Mouse (Mus musculus) common myeloid progenitor, adult 5-6 weeks (primary cell): ENCODE measurements around the gene Gm20518. TPM values are rescaled to one million over a fixed set of nuclear protein-coding genes. Genes with fewer than 3 reads are reported as not detected.

Source experiments
- ATAC-seq: replicated peaks from 2 replicates; pipeline ENCODE4 v1.8.0; 2016; ENCODE audit warnings: low read depth, mild to moderate bottlenecking, moderate TSS enrichment, inconsistent platforms; ENCODE audit not compliant: poor library complexity, severe bottlenecking
- total RNA-seq: library from RNA; stranded (forward); fragments of 200-1000, 187-1606 nt; gene quantifications from 2 replicates; pipeline ENCODE4 v1.2.3, GENCODE M21; 2017

Gene Gm20518
- total RNA-seq, 1 experiment from 2014 or later: 1.1 TPM

GRCm38 (mm10) chr16:17849486-17849885, 42.0 kb downstream of the Gm20518 start:
- ATAC-seq: no peak

GRCm38 (mm10) chr16:17848928-17849327, 42.5 kb downstream of the Gm20518 start:
- peak; percentile 70; the same call in 1 of the 2 replicates for ATAC-seq

GRCm38 (mm10) chr16:17848431-17848830, 43.0 kb downstream of the Gm20518 start:
- ATAC-seq: no peak

GRCm38 (mm10) chr16:17843701-17844365, 47.6 kb downstream of the Gm20518 start:
- ATAC-seq: no peak

DNA sequence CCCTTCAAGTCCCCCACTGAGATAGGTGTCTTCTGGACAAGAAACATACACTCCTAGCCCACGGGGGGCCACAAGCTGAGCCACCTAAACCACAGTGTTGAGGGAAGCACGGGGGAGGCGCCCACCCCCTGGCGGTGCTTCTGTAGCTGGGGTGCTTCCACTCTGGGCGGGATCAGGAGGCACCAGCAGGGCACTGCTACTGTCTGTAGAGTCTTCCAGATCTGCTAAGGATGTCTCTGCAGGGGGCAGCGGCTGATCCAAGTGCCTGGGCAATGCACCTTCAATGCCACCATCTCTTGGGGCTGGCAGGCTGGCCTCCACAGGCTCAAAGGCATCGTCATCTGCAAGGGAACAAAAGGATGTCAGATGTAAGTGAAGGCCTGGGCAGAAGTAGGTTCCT, 49.0 kb downstream of the Gm20518 start:
- ATAC-seq: no peak

GRCm38 (mm10) chr16:17839976-17840375, 51.5 kb downstream of the Gm20518 start:
- ATAC-seq: no peak

GRCm38 (mm10) chr16:17838051-17838450, 53.4 kb downstream of the Gm20518 start, which contains the start of gene Car15:
Car15 (minus strand) TSS chr16:17838364.
- no peak for ATAC-seq

GRCm38 (mm10) chr16:17835481-17835880, 56.0 kb downstream of the Gm20518 start:
- no peak for ATAC-seq

DNA sequence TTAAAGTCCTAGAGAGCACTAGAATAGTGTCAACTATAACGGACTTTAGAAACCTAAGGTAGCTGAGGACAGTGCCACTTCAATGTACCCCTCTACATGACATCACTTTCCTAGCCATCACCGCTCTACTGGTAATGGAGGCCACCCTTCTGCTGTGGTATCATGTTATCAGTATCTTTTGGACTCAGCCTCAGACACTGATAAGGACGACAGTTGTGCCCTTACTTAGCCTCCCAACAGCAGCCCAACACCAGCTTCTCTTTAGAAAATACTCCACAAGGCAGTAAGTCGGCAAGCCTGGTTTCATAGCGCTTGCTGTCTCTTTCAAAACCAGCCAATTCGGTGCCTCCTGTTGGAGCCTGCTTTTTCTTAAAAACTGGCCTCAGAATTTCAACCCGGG, 56.9 kb downstream of the Gm20518 start:
- ATAC-seq: no peak

DNA sequence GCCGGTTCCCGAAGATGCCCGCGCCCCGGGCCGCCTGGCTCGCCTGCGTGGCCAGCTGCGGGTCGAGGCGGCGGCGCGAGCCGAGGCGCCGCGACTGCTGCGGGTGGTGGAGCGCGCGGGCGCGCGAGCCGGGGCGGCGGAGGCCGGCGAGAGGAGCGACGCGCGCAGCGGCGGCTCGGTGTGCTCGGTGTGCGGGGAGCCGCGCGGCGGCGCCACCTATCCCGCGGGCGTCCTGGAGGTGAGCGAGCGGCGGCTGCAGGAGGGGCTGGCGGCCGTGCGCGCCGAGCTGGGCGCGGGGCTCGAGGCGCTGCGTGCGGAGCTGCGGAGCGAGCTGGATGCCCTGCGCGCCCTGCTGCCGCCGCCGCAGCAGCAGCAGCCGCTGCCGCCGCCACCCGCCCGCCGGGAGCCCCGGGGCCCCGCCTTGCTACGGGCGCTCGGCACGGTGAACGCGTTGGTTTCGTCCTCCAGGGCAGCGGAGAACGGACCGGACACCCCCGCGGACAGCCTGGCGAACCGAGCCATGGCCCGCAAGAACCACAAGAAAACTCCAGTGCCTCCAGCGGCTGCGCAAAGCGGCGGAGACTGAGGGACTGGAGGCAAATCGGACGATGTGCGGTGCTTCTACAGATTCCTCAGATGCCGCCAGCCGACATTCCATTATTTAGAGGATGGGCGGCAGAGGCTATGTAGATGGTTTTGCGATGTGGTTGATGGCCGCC, 57.6 kb downstream of the Gm20518 start:
- no peak for ATAC-seq

GRCm38 (mm10) chr16:17833321-17833680, 58.2 kb downstream of the Gm20518 start:
- no peak for ATAC-seq

DNA sequence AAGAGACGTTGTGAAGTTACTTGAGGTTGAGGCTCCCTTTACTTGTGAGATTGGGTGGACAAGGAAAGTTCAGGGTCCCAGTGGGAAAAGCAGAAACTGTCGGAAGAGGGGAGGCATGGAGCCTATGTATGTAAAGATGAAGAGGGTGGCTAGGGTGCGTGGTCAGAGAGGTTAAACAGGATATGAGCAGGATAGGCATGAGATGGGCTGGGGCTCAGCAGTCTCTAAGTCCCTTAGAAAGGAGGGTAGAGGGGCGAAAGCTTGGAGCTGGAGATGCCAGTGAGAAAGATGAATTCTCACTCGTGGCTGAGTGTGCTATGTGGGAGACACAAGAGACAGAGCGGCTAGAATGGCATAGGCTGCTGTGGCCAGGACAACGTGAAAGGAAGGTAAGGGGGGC, 58.6 kb downstream of the Gm20518 start, which contains the start of gene B830017H08Rik:
TSS of gene B830017H08Rik (plus strand) at position 301 of the 400 bp plus-strand sequence.
- no peak for ATAC-seq

GRCm38 (mm10) chr16:17831781-17832180, 59.7 kb downstream of the Gm20518 start:
- ATAC-seq: peak; percentile 37

- no peak for ATAC-seq
Observed at GRCm38 (mm10) chr16:17830385-17831178, 60.9 kb downstream of the Gm20518 start.

GRCm38 (mm10) chr16:17828867-17829266, 62.6 kb downstream of the Gm20518 start:
- no peak for ATAC-seq

DNA sequence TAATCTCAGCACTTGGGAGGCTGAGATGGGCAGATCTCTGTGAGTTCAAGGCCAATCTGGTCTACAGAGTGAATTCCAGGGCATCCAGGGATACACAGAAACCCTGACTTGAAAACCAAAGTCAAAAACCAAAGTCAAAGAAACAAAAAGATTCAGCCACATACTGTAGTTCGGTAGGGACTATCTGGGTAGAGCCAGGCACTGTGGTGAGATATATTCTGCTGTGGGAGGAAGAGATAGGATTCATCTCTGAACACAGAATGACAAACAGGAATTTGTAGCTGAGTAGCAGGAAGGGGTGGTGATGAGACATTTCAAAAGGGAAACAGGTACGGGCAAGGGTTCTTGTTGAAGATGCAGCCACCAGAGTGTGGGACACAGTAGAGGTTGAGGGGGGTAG, 63.2 kb downstream of the Gm20518 start:
- peak; percentile 69 for ATAC-seq

DNA sequence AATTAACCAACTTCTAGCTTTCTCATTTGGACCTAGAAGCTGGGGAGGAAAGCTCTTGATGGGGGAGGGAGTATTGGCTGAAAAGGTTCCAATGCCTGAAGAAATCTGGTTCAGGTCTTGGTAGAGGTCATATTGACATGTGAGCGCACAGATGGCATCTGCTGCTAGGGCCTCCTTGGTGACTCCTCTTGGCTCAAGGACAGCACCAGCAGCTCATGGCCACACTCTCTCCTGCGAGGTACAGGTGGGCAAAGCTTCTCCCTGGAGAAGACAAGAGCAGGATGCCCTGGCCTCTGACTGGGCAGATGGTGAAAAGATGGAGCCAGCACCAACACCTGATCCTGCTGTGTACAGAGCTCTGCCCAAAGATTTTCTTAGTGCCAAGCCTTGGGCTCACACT, 65.0 kb downstream of the Gm20518 start:
- no peak for ATAC-seq

DNA sequence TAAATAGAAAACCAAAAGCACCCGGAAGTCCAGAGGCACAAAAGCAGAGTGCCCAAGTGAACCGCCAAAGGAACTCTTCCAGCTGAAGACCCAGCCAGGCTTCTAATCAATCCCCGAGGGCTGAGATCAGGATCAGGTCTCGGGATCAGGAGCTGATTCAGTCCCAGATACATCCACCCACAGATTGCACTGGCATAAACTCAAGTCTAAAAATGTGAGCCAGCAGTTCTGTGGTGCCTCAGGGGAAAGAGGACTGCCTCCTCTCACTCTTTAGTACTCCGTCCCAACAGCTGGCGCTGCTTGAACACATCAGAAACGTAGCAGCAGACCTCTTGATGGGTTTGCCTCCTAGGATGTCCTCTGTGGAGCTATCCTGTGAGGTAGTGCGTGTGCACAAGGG, 74.9 kb downstream of the Gm20518 start:
- ATAC-seq: no peak

GRCm38 (mm10) chr16:17815411-17816402, 75.8 kb downstream of the Gm20518 start:
- ATAC-seq: peak; percentile 78

DNA sequence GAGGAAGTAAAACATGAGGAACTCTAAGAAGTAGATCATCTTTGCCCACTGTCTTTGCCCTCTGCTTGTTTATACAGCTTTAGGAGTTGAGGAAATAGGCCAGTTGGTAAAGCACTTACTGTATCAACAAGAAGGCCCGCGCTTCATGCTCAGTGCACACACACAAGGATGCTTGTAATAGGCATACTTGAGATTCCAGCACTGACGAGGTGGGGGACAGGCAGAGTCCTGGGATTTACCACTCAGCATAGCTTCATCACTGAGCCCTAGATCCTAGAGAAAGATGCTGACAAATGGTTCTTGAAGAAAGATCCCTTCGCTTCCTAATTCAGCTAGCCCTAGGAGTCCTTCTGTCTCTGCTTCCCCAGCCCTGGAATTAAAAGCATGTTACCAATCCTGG, 78.3 kb downstream of the Gm20518 start:
- no peak for ATAC-seq
